Mouse (Mus musculus): ENCODE results near the gene Ggt1. TPM values are rescaled to one million over a fixed set of nuclear protein-coding genes. Genes with fewer than 3 reads are reported as not detected.

Ggt1 gene
- polyA plus RNA-seq, 1 experiment from 2014 or later: 0.53 TPM

DNA sequence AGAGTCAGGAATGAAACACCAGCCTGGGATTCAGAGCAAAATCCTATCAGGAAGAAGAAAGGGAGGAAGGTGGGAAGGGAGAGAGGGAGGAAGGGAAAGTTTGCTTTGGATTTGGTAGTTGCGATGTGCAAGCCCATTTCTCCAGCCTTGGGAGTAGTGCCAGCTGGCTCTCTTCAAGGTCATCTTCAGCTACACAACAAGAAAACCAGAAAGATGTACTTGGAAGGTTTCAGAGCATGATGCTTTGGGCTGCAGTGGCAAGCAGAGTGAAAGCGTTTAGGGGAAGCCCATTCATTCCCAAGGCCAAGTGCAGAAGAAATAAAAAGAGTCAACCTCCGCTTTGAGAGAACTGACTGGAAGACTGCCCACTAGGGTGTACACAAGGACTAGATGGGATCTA lies 66.1 kb downstream of the Ggt1 start:
- WGBS: 46% methylated on average over 3 of the region's 3 CpGs
- H3K4me2 ChIP-seq (ENCODE audit: low read length): no peak overlapping the region
- H3K27me3 ChIP-seq (replicated peaks; ENCODE audit: control insufficient read depth, insufficient read depth, low read length): no peaks in the 10 kb centered on the region
- H3K27ac ChIP-seq (ENCODE audit: low read length): no peak overlapping the region
- no peaks in the 10 kb centered on the region for H3K9me3 ChIP-seq (ENCODE audit: control insufficient read depth, low read length)
- H3K4me3 ChIP-seq (replicated peaks; ENCODE audit: low read length): no peak overlapping the region
- H3K4me1 ChIP-seq (replicated peaks; ENCODE audit: control insufficient read depth, insufficient read depth, low read length): no peaks in the 10 kb centered on the region
- ATAC-seq: no peak
- H3K36me3 ChIP-seq (ENCODE audit: control insufficient read depth, insufficient read depth): no peaks in the 10 kb centered on the region
- no peak overlapping the region for H3K9ac ChIP-seq (replicated peaks; ENCODE audit: low read depth, low read length)

DNA sequence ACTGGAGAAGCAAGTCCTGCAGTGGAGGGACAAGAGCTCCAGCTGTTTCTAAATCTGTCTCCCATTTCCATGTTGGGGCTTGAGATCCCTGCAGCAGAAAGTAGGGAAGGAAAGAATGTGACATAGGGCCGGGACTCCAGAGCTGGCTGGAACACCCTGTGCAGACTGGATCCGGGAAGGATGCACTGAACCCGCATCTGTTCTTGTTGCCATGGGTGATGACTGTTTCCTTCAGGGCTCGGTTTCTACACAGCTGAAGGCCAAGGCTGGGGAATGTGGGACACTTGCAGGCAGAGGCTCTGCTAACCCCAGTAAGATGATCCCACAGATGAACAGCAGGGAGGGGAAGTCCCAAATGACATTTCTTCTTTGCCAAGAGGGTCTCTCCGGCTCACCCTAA lies 71.2 kb downstream of the Ggt1 start:
- WGBS: 56% methylated on average over 5 of the region's 5 CpGs
- Histone ChIP-seq H3K4me3 (replicated peaks; ENCODE audit: low read length) (no peak overlapping the region), H3K4me1 (replicated peaks; ENCODE audit: control insufficient read depth, insufficient read depth, low read length) (no peaks in the 10 kb centered on the region), H3K36me3 (ENCODE audit: control insufficient read depth, insufficient read depth) (no peaks in the 10 kb centered on the region), H3K4me2 (ENCODE audit: low read length) (no peak overlapping the region), H3K9me3 (ENCODE audit: control insufficient read depth, low read length) (no peaks in the 10 kb centered on the region), H3K27me3 (replicated peaks; ENCODE audit: control insufficient read depth, insufficient read depth, low read length) (no peaks in the 10 kb centered on the region), H3K9ac (replicated peaks; ENCODE audit: low read depth, low read length) (no peak overlapping the region), H3K27ac (ENCODE audit: low read length) (no peak overlapping the region)
- peak; percentile 41; the same call in 1 of the 2 replicates for ATAC-seq

DNA sequence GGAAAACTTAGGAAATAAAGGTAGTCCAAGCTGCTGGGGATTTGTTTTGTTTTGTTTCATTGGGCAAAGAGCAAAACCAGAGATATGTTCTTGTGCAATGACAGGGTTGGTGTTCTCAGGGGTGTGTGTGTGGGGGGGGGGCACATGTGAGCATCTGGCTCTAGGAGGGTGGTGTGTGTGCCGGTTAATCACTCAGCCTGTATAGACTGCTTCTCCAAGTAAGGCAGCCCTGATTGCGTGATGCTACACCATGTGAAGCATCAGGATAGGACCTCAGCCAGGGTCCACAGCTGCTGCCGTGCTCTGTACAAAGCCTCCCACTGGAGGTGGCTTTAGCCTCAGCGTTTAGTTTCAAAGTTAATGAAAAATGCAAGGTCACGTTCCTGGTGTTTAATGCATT lies 71.6 kb downstream of the Ggt1 start:
- no peak for ATAC-seq

DNA sequence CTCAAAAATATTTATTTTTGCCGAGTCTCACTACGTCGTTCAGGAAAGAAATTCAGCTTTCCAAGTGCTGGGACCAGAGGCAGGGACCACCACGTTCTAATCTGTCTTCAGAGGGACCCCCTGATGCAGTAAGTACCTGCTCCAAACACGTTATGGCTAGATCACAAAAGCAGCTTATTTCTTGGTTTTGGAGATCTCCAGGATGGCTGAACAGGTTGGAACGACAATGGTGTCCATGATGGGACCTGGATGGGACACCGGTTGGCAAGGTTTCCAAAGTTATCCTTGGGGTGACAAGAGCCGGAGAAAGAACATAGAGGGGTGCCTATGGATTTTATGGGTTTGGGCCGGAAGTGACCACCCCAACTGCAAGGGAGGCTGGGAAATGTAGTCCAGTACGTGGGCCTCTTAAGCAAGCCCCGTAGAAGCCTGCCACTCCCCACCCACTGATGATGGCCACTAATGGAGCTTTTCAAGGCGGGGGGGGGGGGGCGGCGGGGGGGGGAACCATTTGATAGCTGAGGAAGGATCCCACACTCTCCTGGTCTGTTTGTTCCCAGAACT lies 72.3 kb downstream of the Ggt1 start:
- Histone ChIP-seq H3K27ac (ENCODE audit: low read length) (no peak overlapping the region), H3K36me3 (ENCODE audit: control insufficient read depth, insufficient read depth) (no peaks in the 10 kb centered on the region), H3K9ac (replicated peaks; ENCODE audit: low read depth, low read length) (no peak overlapping the region), H3K4me3 (replicated peaks; ENCODE audit: low read length) (no peak overlapping the region), H3K9me3 (ENCODE audit: control insufficient read depth, low read length) (no peaks in the 10 kb centered on the region), H3K4me2 (ENCODE audit: low read length) (no peak overlapping the region), H3K27me3 (replicated peaks; ENCODE audit: control insufficient read depth, insufficient read depth, low read length) (no peaks in the 10 kb centered on the region), H3K4me1 (replicated peaks; ENCODE audit: control insufficient read depth, insufficient read depth, low read length) (no peaks in the 10 kb centered on the region)
- 72% methylated on average over 13 of the region's 14 CpGs for WGBS
- ATAC-seq: no peak

More for the DNA sequence above, 71.6 kb downstream of the Ggt1 start:
- Histone ChIP-seq H3K9ac (replicated peaks; ENCODE audit: low read depth, low read length) (no peak overlapping the region), H3K27me3 (replicated peaks; ENCODE audit: control insufficient read depth, insufficient read depth, low read length) (no peaks in the 10 kb centered on the region), H3K4me2 (ENCODE audit: low read length) (no peak overlapping the region), H3K36me3 (ENCODE audit: control insufficient read depth, insufficient read depth) (no peaks in the 10 kb centered on the region), H3K4me1 (replicated peaks; ENCODE audit: control insufficient read depth, insufficient read depth, low read length) (no peaks in the 10 kb centered on the region), H3K4me3 (replicated peaks; ENCODE audit: low read length) (no peak overlapping the region), H3K9me3 (ENCODE audit: control insufficient read depth, low read length) (no peaks in the 10 kb centered on the region), H3K27ac (ENCODE audit: low read length) (no peak overlapping the region)
- 81% methylated on average over 5 of the region's 5 CpGs for WGBS

DNA sequence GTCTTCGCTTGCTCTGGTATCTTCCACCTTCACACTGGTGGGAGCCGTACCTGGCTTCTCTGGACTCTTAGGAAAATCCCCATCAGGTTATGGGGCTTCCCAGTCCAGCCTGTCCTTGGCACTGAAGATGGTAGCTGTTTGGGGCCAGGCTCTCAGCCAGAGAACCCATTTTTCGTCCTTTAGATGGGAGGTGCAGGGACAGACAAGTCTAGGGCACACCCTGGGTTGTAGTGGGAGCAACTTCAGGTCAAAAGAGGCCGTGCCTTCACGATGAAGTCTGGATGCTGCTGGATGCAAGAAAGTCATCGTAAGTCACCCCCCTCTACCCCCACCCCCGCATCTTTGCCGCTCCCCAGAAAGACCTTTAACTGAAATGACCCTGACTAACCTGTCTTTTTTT lies 73.2 kb downstream of the Ggt1 start:
- no peaks in the 10 kb centered on the region for H3K27me3 ChIP-seq (replicated peaks; ENCODE audit: control insufficient read depth, insufficient read depth, low read length)
- no peak for ATAC-seq
- WGBS: 97% methylated on average over 8 of the region's 8 CpGs

DNA sequence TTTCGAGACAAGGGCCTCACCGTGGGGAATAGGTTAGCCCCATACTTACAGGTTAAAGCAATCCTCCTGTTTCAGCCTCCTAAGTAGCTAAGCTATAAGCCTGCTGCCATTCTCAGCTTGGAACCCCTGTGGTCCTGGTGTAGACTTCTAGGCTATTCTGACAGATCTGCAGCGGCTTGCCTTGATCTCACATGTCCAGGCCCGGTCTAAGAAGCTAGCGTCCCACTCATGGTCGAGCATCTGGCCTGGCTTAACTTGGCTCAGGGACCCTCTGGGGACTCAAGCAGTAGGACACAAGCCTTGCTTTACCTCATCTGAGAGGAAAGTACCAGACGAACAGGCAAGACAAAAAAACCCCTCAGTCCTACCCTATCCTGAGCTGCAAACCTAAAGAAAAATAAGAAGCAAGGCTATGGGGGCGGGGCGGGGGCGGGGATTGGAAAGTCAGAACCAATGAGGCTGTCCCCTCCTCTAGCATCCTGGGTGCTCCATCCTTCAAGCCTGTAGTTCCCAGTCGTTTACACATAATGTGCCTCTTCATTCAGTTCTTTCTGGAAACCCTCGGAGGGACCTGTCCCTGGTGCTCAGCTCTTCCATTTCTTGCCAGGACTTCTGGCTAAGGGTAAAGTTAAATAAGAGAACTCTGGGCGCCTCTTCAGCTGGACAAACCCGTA lies 73.8 kb downstream of the Ggt1 start:
- Histone ChIP-seq H3K4me3 (replicated peaks; ENCODE audit: low read length) (no peak overlapping the region), H3K4me1 (replicated peaks; ENCODE audit: control insufficient read depth, insufficient read depth, low read length) (no peaks in the 10 kb centered on the region), H3K4me2 (ENCODE audit: low read length) (no peak overlapping the region), H3K27me3 (replicated peaks; ENCODE audit: control insufficient read depth, insufficient read depth, low read length) (no peaks in the 10 kb centered on the region), H3K9ac (replicated peaks; ENCODE audit: low read depth, low read length) (no peak overlapping the region), H3K36me3 (ENCODE audit: control insufficient read depth, insufficient read depth) (no peaks in the 10 kb centered on the region), H3K9me3 (ENCODE audit: control insufficient read depth, low read length) (no peaks in the 10 kb centered on the region), H3K27ac (ENCODE audit: low read length) (no peak overlapping the region)
- WGBS: 70% methylated on average over 14 of the region's 14 CpGs
- ATAC-seq: no peak

More for the DNA sequence above, 73.2 kb downstream of the Ggt1 start:
- Histone ChIP-seq H3K4me1 (replicated peaks; ENCODE audit: control insufficient read depth, insufficient read depth, low read length) (no peaks in the 10 kb centered on the region), H3K4me2 (ENCODE audit: low read length) (no peak overlapping the region), H3K27ac (ENCODE audit: low read length) (no peak overlapping the region), H3K9me3 (ENCODE audit: control insufficient read depth, low read length) (no peaks in the 10 kb centered on the region), H3K36me3 (ENCODE audit: control insufficient read depth, insufficient read depth) (no peaks in the 10 kb centered on the region), H3K9ac (replicated peaks; ENCODE audit: low read depth, low read length) (no peak overlapping the region), H3K4me3 (replicated peaks; ENCODE audit: low read length) (no peak overlapping the region)

DNA sequence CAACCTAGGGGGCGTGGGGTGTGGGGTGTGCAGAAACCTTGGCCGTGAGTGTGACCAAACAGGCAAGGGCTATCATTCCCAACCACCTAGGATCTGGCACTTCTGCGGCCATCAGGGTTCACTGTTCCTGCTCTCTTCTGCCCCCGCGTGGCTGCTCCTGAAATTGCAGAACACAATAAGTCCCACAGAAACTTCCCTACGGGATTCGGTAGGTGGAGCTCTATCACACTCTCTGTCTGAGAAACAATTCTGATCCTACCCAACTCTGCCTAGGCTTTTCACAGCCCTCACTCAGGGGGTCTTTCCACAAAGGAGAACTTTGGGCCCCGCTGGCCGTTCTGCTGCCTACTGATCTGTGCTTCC lies 74.3 kb downstream of the Ggt1 start:
- Histone ChIP-seq H3K27me3 (replicated peaks; ENCODE audit: control insufficient read depth, insufficient read depth, low read length) (no peaks in the 10 kb centered on the region), H3K9me3 (ENCODE audit: control insufficient read depth, low read length) (no peaks in the 10 kb centered on the region), H3K36me3 (ENCODE audit: control insufficient read depth, insufficient read depth) (no peaks in the 10 kb centered on the region), H3K27ac (ENCODE audit: low read length) (no peak overlapping the region), H3K4me3 (replicated peaks; ENCODE audit: low read length) (no peak overlapping the region), H3K9ac (replicated peaks; ENCODE audit: low read depth, low read length) (no peak overlapping the region), H3K4me2 (ENCODE audit: low read length) (no peak overlapping the region), H3K4me1 (replicated peaks; ENCODE audit: control insufficient read depth, insufficient read depth, low read length) (no peaks in the 10 kb centered on the region)
- peak; percentile 26; the same call in 1 of the 2 replicates for ATAC-seq
- WGBS: 4% methylated on average over 9 of the region's 9 CpGs

Other genes starting within 250 kb of the Ggt1 start
- gene Adora2a, start 244.7 kb upstream of the Ggt1 start, polyA plus RNA-seq (2015; fragmentation: Nextera tagmentation; extraction: Ambion mirVana): 9.9 and 11.7 TPM in 2 replicates
- gene Upb1, start 160.5 kb upstream of the Ggt1 start, polyA plus RNA-seq (2015; fragmentation: Nextera tagmentation; extraction: Ambion mirVana): 0.10 TPM in 1 of 2 replicates, not detected in the other
- gene Snrpd3, start 44.1 kb upstream of the Ggt1 start, polyA plus RNA-seq (2015; fragmentation: Nextera tagmentation; extraction: Ambion mirVana): 135 and 147 TPM in 2 replicates
- 17.3 and 22.2 TPM in 2 replicates for gene Gucd1, start 43.6 kb upstream of the Ggt1 start, polyA plus RNA-seq (2015; fragmentation: Nextera tagmentation; extraction: Ambion mirVana)
- 18.0 and 23.4 TPM in 2 replicates for gene Lrrc75b, start 1.3 kb upstream of the Ggt1 start, polyA plus RNA-seq (2015; fragmentation: Nextera tagmentation; extraction: Ambion mirVana)
- 2.0 and 3.7 TPM in 2 replicates for gene Ggt5, start 27.7 kb downstream of the Ggt1 start, polyA plus RNA-seq (2015; fragmentation: Nextera tagmentation; extraction: Ambion mirVana)
- gene Susd2, start 82.4 kb downstream of the Ggt1 start, polyA plus RNA-seq (2015; fragmentation: Nextera tagmentation; extraction: Ambion mirVana): 1.2 and 1.3 TPM in 2 replicates
- 33.2 and 41.1 TPM in 2 replicates for gene Cabin1, start 202.7 kb downstream of the Ggt1 start, polyA plus RNA-seq (2015; fragmentation: Nextera tagmentation; extraction: Ambion mirVana)
- gene Ddt, start 211.8 kb downstream of the Ggt1 start, polyA plus RNA-seq (2015; fragmentation: Nextera tagmentation; extraction: Ambion mirVana): 55.9 and 57.0 TPM in 2 replicates
- not detected in 2 replicates for gene Gm20441, start 219.3 kb downstream of the Ggt1 start, polyA plus RNA-seq (2015; fragmentation: Nextera tagmentation; extraction: Ambion mirVana)
- 0.77 and 1.2 TPM in 2 replicates for gene Gstt3, start 219.8 kb downstream of the Ggt1 start, polyA plus RNA-seq (2015; fragmentation: Nextera tagmentation; extraction: Ambion mirVana)
- 10.5 and 15.2 TPM in 2 replicates for gene Gstt1, start 237.0 kb downstream of the Ggt1 start, polyA plus RNA-seq (2015; fragmentation: Nextera tagmentation; extraction: Ambion mirVana)

All from forebrain, embryonic 16.5 days (tissue).